Mouse (Mus musculus) kidney, adult 2 months (tissue): ENCODE data around the gene Dcakd.

ENCODE experiments used
- CTCF ChIP-seq: fragments of 200-500 bp; conservative IDR thresholded peaks from 2 replicates; pipeline ENCODE4 v1.5.1; 2011; ENCODE audit warnings: low read depth, mild to moderate bottlenecking, control low read depth, low read length, moderate library complexity, mixed read lengths; ENCODE audit not compliant: insufficient read depth, insufficient read length
- POLR2A ChIP-seq: fragments of 200-500 bp; IDR thresholded peaks from one replicate; pipeline ENCODE4 v1.6.1; 2011; ENCODE audit warnings: low read depth, low read length, control low read depth

DNA sequence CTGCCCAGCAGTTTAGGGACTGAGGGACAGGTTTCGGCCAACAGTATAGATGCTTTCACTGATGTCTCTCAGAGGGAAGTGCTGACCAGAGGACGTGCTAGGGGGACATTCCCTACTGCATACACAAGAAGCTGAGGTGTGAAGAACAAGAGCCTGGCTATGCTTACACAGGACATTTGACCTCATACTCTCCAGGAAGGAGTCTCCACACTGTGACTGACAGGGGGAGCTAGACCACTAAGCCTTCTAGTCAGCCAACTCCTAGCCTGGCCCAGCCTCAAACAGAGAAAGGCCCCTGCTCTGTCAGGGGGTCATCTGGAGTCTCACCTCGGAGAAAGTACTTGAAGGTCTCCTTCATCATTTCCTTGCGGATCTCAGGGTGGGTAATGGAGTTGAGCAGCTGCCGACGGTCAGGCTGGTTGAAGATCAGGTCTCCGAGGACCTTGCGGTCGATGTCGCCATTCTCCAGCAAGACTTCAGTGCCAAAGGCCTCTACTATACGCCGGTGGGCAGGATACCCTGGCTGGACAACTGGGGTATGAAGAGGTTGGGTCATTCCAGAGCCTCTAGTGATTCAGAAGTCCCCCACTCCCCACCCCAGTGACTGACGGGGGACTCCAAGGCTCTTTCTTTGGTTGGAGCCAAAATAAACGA lies 28.7 kb downstream of the Dcakd start:
- TF ChIP-seq POLR2A = no peak
- TF ChIP-seq CTCF = no peak
